Mouse (Mus musculus): Measurements from ENCODE around the gene Fchsd2. TPM values are rescaled to one million over a fixed set of nuclear protein-coding genes. Genes with fewer than 3 reads are reported as not detected.

The Fchsd2 gene
- polyA plus RNA-seq, 1 experiment from 2014 or later, result 36.8 TPM

DNA sequence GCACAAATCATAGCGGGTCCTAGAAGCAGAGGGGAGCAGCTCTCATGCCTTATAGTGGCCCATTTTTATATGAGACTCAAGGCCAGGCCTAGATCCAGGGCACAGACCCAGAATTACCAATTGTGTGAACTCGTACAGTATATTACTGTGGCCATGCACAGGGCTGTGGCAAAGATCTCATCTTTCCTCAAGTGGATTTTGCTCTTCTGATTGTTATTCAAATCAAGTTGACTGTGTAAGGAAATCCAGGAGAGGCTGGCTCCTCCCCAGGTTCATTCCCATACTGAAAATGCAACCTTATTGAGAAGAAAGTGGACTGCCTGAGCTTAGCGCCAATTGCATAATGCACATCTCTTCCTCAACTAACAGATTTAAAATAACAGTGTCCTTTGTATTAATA, 190.1 kb downstream of the Fchsd2 start:
- Histone ChIP-seq H3K4me1 (replicated peaks) (no peaks in the 10 kb centered on the region), H3K27me3 (no peaks in the 10 kb centered on the region), H3K9ac (no peak overlapping the region), H3K4me3 (no peak overlapping the region), H3K9me3 (no peaks in the 10 kb centered on the region), H3K27ac (replicated peaks) (no peak overlapping the region), H3K4me2 (no peak overlapping the region), H3K36me3 (peaks cover 81% of the 10 kb centered on the region)
- no peak for ATAC-seq (ENCODE audit: low read depth)
- 92% methylated on average over 3 of the region's 3 CpGs for WGBS

DNA sequence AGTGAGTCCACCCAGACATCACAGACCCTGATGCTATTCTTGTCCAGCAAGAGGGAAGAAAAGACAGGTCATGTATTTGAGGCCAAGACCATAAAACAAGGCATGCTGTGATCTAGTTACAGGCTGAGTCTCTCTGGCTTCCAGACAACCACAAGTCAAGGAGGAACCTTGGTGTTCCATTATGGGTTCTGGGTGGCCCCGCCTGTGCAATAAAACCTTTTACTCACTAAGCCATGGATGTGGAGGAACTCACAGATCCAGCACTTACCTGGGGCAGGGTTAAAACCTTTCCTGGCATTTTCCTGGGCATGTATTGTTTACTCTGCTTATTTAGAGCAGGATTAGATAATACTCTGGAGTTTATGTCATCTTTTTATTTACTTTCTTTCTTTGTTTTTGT, 191.8 kb downstream of the Fchsd2 start:
- Histone ChIP-seq H3K27ac (replicated peaks) (no peak overlapping the region), H3K36me3 (peaks cover 70% of the 10 kb centered on the region), H3K4me3 (no peak overlapping the region), H3K27me3 (no peaks in the 10 kb centered on the region), H3K4me1 (replicated peaks) (no peaks in the 10 kb centered on the region), H3K4me2 (no peak overlapping the region), H3K9ac (no peak overlapping the region), H3K9me3 (no peaks in the 10 kb centered on the region)
- WGBS, result 83% methylated on average over 1 of the region's 1 CpGs
- no peak for ATAC-seq (ENCODE audit: low read depth)

DNA sequence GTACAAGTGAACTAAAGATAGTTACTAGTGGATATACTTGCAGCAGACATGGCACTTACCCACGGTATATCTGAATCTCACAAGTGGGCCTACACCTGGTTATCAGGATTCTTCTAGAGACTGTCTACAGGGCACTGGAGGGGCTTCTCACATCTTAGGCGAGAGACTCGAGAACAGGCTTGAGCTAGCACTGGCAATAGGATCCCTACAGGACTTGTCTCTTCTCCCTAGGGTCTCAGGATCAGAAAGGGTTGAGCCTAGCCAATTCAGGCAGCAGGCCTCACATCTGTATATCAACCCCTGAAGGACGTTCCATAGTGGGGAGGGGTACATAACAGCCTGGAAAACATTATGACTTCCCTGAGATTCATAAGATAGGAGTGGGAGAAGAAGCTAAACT, 194.2 kb downstream of the Fchsd2 start:
- Histone ChIP-seq H3K4me2 (no peak overlapping the region), H3K27me3 (no peaks in the 10 kb centered on the region), H3K9me3 (no peaks in the 10 kb centered on the region), H3K4me1 (replicated peaks) (no peaks in the 10 kb centered on the region), H3K36me3 (peaks cover 62% of the 10 kb centered on the region), H3K27ac (replicated peaks) (0 out of 2 replicates have a peak overlapping the region, but pooled peaks have one; percentile 13), H3K4me3 (no peak overlapping the region), H3K9ac (no peak overlapping the region)
- no peak for ATAC-seq (ENCODE audit: low read depth)
- 89% methylated on average over 4 of the region's 4 CpGs for WGBS

DNA sequence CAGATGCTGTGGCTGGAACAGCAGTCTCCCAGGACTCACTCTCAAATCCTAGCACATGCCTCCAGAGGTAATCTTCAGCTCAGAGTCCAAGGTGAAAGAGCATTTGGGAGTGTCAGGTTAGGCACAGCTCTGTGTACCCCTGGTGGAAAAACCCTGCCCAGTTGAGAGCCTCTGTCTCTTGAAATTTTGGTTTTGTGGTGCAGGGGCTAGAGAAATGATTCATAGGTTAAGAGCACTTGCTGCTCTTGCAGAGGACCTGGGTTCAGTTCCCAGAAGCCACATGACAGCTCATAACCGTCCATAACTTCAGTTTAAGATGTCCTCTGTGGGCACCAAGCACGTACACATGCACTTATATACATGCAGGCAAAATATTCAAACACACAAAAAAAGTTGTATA, 195.2 kb downstream of the Fchsd2 start:
- Histone ChIP-seq H3K27ac (replicated peaks) (no peak overlapping the region), H3K9me3 (no peaks in the 10 kb centered on the region), H3K9ac (no peak overlapping the region), H3K4me3 (no peak overlapping the region), H3K27me3 (no peaks in the 10 kb centered on the region), H3K4me1 (replicated peaks) (no peaks in the 10 kb centered on the region), H3K4me2 (no peak overlapping the region), H3K36me3 (peaks cover 53% of the 10 kb centered on the region)
- no peak for ATAC-seq (ENCODE audit: low read depth)
- WGBS, result 82% methylated on average over 2 of the region's 2 CpGs

DNA sequence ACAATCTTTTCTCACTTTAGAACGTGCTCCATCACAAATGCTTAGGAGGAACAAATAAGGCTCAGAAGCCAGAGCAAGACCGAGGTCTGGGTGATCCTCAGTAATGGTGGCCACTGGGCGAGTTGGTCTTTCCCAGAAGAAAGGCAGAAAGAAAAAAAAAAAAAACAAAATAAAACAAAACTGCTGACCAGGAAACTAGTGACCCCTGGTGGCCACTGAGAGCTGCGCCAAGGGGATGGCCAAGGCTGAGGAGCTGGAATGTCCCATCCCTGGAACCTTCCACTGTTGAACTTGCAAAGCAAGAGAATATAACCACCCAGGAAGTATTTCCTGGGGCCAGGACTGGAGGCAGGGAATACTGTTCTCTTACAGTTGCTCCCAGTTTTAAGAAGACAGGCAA, 195.8 kb downstream of the Fchsd2 start:
- peaks cover 47% of the 10 kb centered on the region for H3K36me3 ChIP-seq
- no peak overlapping the region for H3K9ac ChIP-seq
- no peak overlapping the region for H3K4me2 ChIP-seq
- WGBS, result 33% methylated on average over 4 of the region's 4 CpGs
- no peaks in the 10 kb centered on the region for H3K27me3 ChIP-seq
- H3K4me1 ChIP-seq (replicated peaks), result no peaks in the 10 kb centered on the region
- no peaks in the 10 kb centered on the region for H3K9me3 ChIP-seq
- no peak for ATAC-seq (ENCODE audit: low read depth)
- no peak overlapping the region for H3K4me3 ChIP-seq
- no peak overlapping the region for H3K27ac ChIP-seq (replicated peaks)

DNA sequence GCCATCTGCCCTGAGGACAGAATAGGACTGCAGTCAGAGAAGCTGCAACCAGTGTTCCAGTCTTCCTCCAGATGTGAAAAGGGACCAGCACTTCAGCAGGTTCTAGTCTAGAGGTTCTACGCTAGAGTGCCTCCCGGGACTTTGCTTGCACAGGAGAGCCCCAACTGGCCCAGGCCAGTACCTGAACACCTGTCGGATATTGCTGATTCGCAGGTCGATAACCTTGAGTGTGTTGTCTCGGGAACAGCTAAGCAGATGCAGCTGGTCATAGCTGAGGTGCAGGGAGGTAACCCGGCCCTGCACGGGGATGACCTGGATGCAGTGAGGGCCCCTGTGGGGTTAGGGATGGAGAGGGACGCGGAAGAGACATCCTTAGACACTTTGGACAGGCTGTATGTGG, 197.7 kb downstream of the Fchsd2 start:
- H3K27ac ChIP-seq (replicated peaks), result no peak overlapping the region
- WGBS, result 91% methylated on average over 10 of the region's 10 CpGs
- H3K4me3 ChIP-seq, result no peak overlapping the region
- peaks cover 33% of the 10 kb centered on the region for H3K36me3 ChIP-seq
- no peaks in the 10 kb centered on the region for H3K4me1 ChIP-seq (replicated peaks)
- ATAC-seq (ENCODE audit: low read depth), result no peak
- no peaks in the 10 kb centered on the region for H3K27me3 ChIP-seq
- no peak overlapping the region for H3K4me2 ChIP-seq
- no peak overlapping the region for H3K9ac ChIP-seq
- H3K9me3 ChIP-seq, result no peaks in the 10 kb centered on the region

DNA sequence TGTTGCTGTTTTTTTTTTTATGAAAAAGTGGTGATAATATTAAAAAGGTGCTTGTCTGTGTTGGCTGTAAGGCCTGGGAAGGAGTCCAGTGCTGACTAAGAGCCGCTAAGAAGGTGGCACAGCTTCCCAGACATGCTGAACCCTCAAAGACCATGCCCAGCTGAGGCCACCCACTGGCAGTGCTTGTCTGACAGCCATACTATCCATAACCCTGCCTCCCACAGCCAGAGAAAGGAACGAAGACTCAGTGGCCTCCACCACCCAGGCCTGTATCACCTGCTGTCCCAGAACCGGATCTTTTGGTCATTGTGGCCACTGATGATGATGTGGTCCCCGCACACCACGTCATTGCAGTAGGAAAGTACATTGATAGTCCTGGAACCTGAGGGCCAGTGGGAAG, 198.5 kb downstream of the Fchsd2 start:
- Histone ChIP-seq H3K4me2 (no peak overlapping the region), H3K4me1 (replicated peaks) (peaks cover 4% of the 10 kb centered on the region), H3K4me3 (no peak overlapping the region), H3K9ac (no peak overlapping the region), H3K27me3 (0 out of 2 replicates have a peak, but pooled peaks cover 5% of the 10 kb centered on the region), H3K27ac (replicated peaks) (no peak overlapping the region), H3K36me3 (peaks cover 25% of the 10 kb centered on the region; the same call in 1 of the 2 replicates), H3K9me3 (no peaks in the 10 kb centered on the region)
- whole genome bisulfite sequencing, result 85% methylated on average over 5 of the region's 5 CpGs
- no peak for ATAC-seq (ENCODE audit: low read depth)

DNA sequence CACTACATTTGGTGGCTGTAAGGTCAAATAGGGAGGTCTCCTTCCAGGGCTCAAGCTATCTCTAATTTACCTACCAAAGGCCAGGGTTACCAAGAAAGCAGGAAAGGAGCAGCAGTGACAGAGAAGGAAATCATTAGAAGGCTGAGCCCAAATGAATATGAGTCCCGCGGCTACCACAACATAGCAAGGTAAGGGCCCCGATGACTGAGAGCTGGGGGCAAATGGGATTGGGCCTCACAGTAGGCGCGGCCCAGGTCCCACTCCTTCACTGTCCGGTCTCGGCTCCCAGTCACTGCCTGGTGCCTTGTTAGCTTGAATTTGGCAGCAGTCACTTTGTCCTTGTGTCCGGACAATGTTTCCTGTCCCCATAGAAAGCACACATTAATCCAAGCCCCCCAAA, 199.0 kb downstream of the Fchsd2 start:
- Histone ChIP-seq H3K27ac (replicated peaks) (no peak overlapping the region), H3K9me3 (no peaks in the 10 kb centered on the region), H3K4me1 (replicated peaks) (peaks cover 8% of the 10 kb centered on the region), H3K9ac (no peak overlapping the region), H3K36me3 (peaks cover 22% of the 10 kb centered on the region; the same call in 1 of the 2 replicates), H3K4me3 (no peak overlapping the region), H3K27me3 (0 out of 2 replicates have a peak, but pooled peaks cover 5% of the 10 kb centered on the region), H3K4me2 (no peak overlapping the region)
- ATAC-seq (ENCODE audit: low read depth), result no peak
- WGBS, result 94% methylated on average over 8 of the region's 8 CpGs

DNA sequence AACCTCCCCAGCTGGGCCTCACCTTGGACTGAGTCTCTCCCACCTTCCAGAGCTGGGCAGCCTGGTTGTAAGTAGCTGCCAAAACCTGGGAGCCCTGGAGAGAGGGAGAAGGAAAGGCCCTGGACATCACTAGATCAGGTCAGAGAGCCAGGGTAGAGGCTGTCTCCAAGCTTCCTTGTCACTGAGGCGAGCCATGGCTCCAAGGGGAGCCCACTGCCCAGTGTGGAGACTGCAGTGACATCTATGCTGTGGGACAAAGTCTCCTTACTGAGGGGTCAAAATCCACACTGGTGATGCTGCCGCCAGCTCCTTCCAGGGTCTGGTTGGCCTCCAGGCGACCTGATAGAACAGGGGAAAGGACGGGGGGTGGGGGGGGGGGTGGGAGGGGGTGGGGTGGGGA, 199.4 kb downstream of the Fchsd2 start:
- H3K4me1 ChIP-seq (replicated peaks), result peaks cover 12% of the 10 kb centered on the region
- H3K4me2 ChIP-seq, result no peak overlapping the region
- ATAC-seq (ENCODE audit: low read depth), result no peak
- peaks cover 20% of the 10 kb centered on the region; the same call in 1 of the 2 replicates for H3K36me3 ChIP-seq
- no peak overlapping the region for H3K9ac ChIP-seq
- H3K27me3 ChIP-seq, result 0 out of 2 replicates have a peak, but pooled peaks cover 5% of the 10 kb centered on the region
- 81% methylated on average over 4 of the region's 4 CpGs for WGBS
- H3K9me3 ChIP-seq, result no peaks in the 10 kb centered on the region
- H3K4me3 ChIP-seq, result no peak overlapping the region
- no peak overlapping the region for H3K27ac ChIP-seq (replicated peaks)

DNA sequence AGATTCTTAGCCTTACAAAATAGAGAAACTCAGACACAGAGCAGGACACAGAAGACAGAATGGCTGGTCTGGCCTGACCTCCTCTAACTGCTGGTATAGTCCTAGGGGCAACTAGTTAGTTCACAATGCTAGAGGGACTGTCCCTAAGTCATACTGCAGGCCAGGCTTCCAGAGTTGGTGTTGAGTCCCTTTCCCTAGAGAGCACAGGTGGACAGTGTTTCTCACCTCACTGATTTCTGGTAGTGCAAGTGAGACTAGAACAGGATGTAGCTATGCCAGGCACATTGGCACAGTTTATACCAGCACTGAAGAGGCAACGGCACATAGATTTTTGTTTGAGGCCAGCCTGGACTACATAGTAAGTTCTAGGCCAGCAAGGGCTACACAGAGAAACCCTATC, 200.0 kb downstream of the Fchsd2 start:
- WGBS, result 93% methylated on average over 1 of the region's 1 CpGs
- Histone ChIP-seq H3K27ac (replicated peaks) (0 out of 2 replicates have a peak overlapping the region, but pooled peaks have one; percentile 9), H3K27me3 (peaks cover 10% of the 10 kb centered on the region), H3K9me3 (no peaks in the 10 kb centered on the region), H3K36me3 (peaks cover 18% of the 10 kb centered on the region; the same call in 1 of the 2 replicates), H3K4me1 (replicated peaks) (peaks cover 14% of the 10 kb centered on the region), H3K9ac (no peak overlapping the region), H3K4me2 (no peak overlapping the region), H3K4me3 (no peak overlapping the region)
- ATAC-seq (ENCODE audit: low read depth), result no peak

DNA sequence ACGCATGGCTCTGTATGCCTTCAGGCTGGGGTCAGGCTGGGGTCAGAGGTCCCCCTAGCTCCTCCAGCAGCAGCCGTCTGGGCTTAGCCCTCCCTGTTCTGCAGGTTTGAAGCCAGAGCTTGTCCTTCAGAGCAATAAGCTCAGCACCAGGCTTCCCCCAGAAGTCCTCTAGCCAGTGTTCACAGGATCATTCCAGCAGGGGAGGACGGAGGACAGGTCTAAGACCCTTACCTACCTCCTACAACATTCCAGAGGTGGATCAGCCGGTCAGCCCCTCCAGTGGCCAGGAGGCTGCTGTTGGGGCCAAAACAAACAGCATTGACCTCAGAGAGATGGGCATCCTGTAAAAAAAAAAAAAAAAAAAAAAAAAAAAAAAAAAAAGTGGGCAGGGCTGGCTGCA, 200.5 kb downstream of the Fchsd2 start:
- no peak overlapping the region for H3K4me3 ChIP-seq
- H3K27me3 ChIP-seq, result peaks cover 14% of the 10 kb centered on the region
- H3K4me1 ChIP-seq (replicated peaks), result peaks cover 14% of the 10 kb centered on the region
- 61% methylated on average over 4 of the region's 4 CpGs for WGBS
- H3K9ac ChIP-seq, result no peak overlapping the region
- ATAC-seq (ENCODE audit: low read depth), result no peak
- no peaks in the 10 kb centered on the region for H3K9me3 ChIP-seq
- peaks cover 17% of the 10 kb centered on the region; the same call in 1 of the 2 replicates for H3K36me3 ChIP-seq
- no peak overlapping the region for H3K4me2 ChIP-seq
- H3K27ac ChIP-seq (replicated peaks), result 0 out of 2 replicates have a peak overlapping the region, but pooled peaks have one; percentile 9

DNA sequence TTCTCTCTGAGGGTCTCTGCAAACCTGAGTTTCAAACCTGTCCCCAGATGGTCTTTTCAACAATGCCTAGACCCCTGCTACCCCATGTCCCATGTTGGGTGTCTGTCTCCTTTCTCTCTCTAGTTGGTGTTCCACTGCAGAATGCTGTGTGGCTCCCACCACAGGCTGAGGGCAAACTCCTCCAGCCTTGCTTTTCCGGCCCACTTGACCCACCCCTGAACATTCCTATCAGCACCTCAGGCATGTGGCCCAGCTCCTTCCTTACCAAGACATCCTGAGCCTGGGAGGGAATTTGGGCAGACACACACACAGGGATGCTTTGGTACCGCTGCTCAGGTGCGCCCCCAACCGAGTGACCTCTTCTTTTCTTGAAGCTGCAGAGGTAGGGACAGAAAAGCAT, 200.9 kb downstream of the Fchsd2 start:
- H3K4me2 ChIP-seq, result no peak overlapping the region
- H3K9me3 ChIP-seq, result no peaks in the 10 kb centered on the region
- no peak for ATAC-seq (ENCODE audit: low read depth)
- WGBS, result 55% methylated on average over 4 of the region's 4 CpGs
- H3K4me3 ChIP-seq, result no peak overlapping the region
- H3K4me1 ChIP-seq (replicated peaks), result peaks cover 14% of the 10 kb centered on the region
- H3K9ac ChIP-seq, result no peak overlapping the region
- peaks cover 17% of the 10 kb centered on the region; the same call in 1 of the 2 replicates for H3K36me3 ChIP-seq
- H3K27me3 ChIP-seq, result peaks cover 19% of the 10 kb centered on the region
- H3K27ac ChIP-seq (replicated peaks), result no peak overlapping the region

DNA sequence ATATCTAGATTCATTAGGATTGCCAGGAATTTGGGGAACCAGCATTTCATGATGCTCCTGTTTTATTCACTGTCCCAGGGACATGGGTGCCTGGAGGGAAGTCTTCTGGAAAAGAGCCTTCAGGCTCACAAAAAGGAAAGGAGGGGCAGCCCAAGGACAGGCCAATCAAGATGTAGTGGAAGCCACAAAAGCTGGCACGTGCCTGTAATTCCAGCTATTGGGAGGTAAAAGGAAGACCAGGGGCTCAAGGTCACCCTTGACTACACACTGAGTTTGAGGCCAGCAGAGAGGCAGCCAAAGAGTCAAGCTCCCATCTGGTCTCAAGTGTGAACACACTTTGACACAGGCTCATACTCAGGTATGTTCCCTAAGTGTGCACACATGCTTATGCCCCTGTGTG, 202.8 kb downstream of the Fchsd2 start:
- no peak overlapping the region for H3K27ac ChIP-seq (replicated peaks)
- ATAC-seq (ENCODE audit: low read depth), result no peak
- no peak overlapping the region for H3K4me2 ChIP-seq
- H3K9ac ChIP-seq, result no peak overlapping the region
- peaks cover 36% of the 10 kb centered on the region for H3K27me3 ChIP-seq
- 65% methylated on average over 1 of the region's 1 CpGs for whole genome bisulfite sequencing
- no peaks in the 10 kb centered on the region for H3K9me3 ChIP-seq
- peaks cover 2% of the 10 kb centered on the region; the same call in 1 of the 2 replicates for H3K36me3 ChIP-seq
- H3K4me1 ChIP-seq (replicated peaks), result peaks cover 14% of the 10 kb centered on the region
- no peak overlapping the region for H3K4me3 ChIP-seq

Measured in neural tube, embryonic 13.5 days (tissue).